Mouse (Mus musculus): Measurements from ENCODE around the gene Rinl.

Gene Rinl

DNA sequence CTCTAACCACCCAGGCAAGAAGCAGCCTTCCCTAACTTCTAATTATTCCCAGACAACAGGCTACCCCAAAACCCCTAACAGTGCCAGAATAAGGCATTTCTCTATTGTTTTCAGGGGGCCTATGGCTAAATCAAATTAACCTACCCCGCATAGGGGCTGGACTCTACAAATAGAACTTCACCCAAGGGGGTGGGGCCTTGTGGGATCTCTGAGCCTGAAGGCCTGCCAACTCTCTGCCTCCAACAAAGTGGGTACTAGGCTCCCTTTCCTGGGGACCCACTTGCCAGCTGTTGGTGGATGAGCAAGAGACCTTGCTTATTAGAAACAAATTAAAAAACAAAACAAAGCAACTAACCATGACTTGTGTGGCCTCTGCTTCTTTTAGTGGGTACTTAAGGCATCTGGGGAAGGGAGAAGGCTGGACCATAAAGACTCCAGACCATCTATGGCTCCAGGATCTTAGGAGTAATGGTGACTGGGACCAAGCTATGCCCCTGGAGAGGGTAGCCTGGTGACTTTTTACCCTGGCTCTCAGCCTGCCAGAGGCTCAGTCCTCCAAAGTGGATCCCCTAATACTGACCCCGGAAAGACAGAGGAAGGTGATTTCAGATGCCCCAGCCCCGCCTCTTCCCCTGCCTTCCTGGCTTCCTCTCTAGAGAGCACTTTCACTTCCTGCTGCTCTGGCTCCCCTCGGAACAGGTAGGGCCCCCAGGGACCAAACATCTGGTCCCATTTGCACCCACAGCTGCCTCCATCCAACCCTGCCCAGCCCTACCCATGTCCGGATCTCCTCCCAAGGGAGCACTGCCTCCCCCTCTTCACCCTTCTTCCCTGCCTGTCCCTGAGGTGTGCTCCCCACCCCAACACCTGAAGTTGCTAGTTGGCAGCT lies at the start of gene Rinl:
Gene Rinl (plus strand): TSS at position 663 of the 889 bp plus-strand sequence.
- WGBS, result 80% methylated on average over 5 of the region's 5 CpGs

DNA sequence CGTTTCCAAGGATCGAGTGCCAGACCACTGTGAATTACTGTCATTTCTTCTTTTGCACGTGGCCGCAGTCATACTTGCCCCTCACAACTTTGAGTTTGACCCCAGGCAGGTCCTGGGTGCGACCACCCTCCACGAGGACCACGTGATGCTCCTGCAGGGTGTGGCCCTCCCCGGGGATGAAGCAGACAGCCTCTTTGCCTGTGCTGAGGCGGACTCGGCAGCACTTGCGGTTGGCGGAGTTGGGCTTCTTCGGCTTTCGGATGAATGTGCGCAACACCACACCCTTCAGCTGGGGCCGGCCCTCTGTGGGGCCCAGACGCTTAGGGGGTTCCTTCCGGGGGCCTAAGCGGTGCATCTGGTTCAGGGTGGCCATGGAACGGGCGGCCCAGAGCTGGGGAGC lies 48.9 kb upstream of the Rinl start:
- WGBS, result 93% methylated on average over 21 of the region's 21 CpGs

DNA sequence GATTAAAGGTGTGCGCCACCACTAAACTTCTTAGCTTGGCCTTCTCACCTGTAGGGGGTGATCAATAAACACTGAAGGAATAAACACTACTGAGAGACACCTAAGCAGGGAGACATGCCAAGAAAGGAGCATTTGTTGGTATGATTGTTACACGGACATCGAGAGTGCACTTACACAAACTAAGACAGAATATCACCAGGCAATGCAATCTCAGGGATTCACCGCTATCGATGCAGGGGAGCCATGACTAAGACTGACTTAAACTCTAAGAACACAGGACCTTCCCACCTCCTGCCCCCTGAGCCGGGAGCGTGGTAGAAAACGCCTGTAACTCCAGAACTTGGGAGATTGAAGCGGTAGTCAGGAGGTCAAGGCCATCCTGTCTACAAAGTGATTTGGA lies 47.8 kb upstream of the Rinl start:
- 28% methylated on average over 9 of the region's 9 CpGs for WGBS

DNA sequence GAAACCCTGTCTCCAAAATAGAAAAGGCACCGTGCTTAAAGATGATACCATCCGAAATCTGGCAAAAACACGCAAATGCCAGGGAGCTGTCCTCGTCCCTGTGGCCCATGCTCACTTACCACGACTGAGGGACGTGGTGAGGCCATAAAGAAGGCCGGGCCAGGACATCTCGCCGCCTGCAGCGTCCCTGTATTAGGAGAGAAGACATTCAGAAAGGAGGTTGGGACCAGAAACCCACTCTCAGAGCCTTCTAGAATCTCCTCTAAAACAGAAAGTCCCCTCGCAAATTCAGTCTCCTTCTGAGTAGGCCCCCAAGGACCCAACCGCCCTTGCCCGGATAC lies 47.4 kb upstream of the Rinl start:
- WGBS, result 1% methylated on average over 13 of the region's 13 CpGs

DNA sequence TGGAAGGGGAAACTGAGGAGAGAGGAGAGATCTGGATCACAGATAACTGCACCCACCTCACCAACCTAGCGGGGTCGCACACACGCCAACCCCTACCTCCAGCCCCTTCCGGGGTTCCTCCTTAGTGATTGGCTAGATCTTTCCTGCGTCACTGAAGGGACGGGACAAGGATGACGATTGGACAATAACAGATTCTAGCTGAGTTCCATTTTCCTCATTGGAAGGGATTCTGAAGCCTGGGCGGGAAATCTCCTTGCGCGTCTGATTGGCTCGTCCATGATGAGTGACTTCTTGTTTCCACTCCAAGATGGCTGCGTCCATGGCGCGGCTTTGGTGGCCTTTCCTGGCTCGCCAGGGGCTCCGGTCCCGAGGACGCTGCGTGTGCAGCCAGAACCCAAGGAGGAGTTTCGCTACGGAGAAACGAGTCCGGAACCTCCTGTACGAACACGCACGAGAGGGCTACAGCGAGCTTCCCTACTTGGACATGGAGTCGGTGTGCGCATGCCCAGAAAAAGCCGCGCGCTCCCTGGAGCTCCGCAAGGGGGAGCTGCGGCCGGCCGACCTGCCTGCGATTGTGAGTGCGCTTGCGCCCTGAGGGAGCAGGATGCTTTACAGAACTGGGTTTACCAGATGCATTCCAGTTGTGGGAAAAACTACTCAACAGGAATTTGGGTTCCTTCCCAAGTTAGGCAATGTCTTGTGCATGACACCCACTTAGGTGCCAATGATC lies 46.9 kb upstream of the Rinl start, which contains the start of the genes Mrps12 and Sars2:
Gene Mrps12 (minus strand): TSS at position 112 of the 730 bp plus-strand sequence.
Gene Sars2 (plus strand): TSS at position 284 of the 730 bp plus-strand sequence.
- WGBS, result under 1% methylated on average over 39 of the region's 39 CpGs

DNA sequence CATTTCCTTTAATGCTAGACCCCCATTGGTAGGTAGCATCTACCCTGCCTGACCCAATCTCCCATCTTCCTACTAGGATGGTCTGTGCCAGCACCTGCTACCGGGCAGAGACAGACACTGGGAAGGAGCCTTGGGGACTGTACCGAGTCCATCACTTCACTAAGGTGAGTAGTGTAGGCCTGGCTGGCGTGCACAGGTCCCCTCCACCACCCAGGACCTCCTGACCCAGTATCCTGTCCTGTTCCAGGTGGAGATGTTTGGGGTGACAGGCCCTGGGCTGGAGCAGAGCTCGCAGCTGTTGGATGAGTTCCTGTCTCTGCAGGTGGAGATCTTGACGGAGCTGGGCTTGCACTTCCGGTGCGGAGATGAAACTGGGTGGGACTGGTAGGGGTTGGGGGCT lies 38.8 kb upstream of the Rinl start:
- WGBS, result 95% methylated on average over 7 of the region's 7 CpGs

DNA sequence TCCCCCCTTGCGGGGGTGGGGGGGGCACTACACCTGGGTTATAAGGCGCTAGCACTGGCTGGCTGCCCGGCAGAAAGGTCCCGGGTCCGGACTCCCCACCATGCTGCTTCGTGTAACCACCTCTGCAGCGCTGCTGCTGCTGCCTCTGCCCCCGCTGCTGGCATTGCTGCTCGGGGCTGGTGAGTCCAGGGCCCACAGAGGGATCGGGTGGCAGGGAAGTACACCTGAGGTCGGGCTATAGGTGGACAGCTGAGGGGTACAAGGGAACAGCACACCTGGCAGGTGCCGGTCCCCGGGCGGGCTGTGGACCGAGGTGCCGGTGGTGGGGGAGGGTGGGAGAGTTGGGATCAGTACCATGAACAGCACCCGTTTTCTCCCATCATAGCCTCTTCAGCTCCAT lies 32.7 kb upstream of the Rinl start, which contains the start of gene Ccer2:
Gene Ccer2 (plus strand): TSS at position 96 of the 400 bp plus-strand sequence.
- WGBS, result 3% methylated on average over 17 of the region's 17 CpGs

DNA sequence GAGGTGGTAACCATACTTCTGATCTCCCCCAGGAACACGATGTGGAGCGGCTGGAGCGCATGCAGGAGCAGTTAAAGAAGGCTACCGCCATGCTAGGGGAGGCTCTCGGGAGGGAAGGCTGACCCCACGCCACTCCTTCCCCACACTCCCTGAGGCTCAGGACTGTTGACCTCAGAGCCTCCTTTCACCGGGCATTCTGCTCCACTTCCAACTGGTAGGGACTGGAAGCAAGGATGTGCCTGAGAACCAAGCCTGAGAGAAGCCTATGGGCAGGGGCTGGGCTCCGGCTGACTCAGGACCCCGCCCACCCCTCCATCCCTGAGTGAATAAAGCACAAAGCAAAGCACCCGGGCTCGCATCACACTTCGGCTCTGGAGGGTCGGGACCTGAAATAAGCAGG lies 30.1 kb upstream of the Rinl start:
- 86% methylated on average over 13 of the region's 13 CpGs for WGBS

DNA sequence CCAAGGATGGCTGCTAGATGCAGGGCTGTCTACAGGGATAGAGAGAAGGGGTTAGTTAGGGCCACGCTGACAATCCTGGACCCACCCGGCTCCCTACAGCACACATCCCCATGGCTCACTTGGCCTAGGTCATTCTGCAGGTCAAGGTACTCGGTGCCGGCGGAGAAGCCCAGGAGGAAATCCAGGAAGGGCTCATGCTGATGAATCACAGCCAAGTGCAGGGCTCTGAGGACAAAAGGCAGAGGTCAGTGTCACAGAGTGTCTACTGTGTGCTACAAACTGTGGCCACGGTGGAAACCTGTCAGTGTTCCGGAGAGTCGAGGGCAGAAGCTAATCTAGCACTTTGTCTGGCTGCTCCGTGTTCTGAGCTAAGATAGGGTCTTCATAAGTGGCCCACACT lies 26.9 kb upstream of the Rinl start:
- 93% methylated on average over 9 of the region's 9 CpGs for WGBS

DNA sequence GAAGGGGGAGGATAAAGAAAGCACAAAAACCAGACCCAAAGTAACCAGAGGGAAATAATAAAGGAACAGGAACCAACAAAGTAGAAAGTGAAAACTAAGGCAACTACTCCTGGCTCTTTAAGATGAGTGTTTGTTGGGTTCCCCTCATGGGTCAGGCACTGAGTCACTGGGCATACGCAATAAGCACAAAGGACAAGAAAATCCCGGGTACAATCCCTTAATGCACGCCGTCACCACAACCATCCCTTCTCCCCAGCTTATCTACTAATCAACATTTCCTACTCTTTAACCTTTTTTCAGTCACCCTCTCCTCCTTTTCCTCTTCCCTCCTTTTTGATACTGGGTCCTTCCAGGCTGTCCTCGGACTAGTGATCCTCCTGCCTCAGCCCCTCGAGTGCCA lies 23.6 kb upstream of the Rinl start:
- WGBS, result 80% methylated on average over 6 of the region's 6 CpGs

DNA sequence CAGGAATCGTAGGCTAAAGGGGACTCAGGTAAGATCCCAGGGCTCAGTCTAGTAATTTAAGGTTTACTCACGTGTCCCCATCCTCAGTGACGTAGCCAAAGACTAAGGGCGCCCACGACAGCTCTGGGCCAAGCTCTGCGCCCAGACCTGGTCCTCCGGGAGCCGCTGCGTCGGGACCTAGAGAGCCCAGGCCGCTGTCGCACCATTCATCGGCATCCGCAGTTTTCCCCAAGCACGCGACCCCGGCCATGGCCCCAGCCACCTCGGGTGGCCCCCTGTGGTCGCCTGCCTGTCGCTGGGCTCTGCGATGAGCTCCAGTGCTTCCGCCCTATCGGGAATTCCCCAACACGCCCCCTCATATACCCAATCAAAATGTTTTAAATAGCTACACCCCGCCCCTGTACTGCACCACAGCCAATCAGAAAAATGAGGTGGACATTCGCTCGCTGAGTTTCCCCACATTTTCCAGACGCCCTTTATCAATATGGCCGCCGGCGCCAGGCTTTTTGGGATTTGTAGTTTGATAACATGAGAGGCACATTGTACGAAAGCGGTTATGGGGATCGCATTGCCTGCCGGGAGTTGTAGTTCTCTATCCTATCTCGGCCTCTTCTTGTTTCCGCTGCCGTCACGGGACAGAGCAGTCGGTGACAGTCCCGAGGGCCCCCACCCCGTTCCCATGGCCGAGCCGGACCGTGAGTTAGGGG lies 22.4 kb upstream of the Rinl start, which contains the start of gene Sirt2:
Gene Sirt2 (plus strand): TSS at position 563 of the 707 bp plus-strand sequence.
- WGBS, result under 1% methylated on average over 45 of the region's 45 CpGs

DNA sequence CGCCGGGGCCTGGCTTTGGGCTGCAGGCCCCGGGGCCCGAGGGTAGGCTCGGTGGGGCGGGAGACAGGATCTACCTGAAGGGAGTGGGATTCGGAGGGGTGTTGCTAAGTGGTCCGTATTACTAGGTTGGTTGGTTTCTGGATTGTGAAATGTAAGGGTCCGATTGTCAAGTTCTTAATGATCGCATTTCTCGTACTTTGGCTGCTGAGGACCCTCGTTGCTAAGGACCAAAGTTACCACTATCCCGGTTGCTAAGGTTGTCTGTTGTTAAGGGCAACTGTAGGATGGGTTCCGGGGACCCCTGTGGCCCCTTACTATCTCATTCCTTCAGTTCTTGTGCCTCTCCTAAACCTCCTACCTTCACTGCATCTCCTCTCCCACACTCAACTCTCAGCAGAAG lies 21.9 kb upstream of the Rinl start:
- WGBS, result 3% methylated on average over 14 of the region's 14 CpGs

DNA sequence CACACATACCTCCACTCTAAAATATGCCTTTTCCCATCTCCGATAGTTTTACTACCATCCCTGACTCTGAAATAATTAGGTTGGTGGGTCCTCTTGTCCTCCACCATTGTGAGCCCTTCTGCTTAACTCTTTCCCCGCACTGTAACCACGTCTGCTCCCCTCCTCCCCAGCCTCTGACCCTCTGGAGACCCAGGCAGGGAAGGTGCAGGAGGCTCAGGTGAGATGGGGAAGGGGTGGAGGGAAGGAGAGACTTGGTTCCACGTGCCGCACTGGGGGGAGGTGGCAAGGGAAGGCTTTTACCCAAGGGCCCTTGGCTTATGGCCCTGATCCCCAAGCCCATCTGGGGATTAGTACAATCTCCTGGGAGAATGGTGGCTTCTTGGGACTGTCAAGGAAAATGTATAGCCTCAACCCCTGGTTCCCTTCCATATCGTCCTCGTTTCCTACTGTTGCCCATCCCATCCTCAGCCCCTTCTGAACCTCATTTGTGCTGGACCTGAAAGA lies 21.3 kb upstream of the Rinl start, which contains the start of gene Nfkbib:
Gene Nfkbib (minus strand): TSS at position 51 of the 504 bp plus-strand sequence.
- WGBS, result 52% methylated on average over 7 of the region's 7 CpGs

DNA sequence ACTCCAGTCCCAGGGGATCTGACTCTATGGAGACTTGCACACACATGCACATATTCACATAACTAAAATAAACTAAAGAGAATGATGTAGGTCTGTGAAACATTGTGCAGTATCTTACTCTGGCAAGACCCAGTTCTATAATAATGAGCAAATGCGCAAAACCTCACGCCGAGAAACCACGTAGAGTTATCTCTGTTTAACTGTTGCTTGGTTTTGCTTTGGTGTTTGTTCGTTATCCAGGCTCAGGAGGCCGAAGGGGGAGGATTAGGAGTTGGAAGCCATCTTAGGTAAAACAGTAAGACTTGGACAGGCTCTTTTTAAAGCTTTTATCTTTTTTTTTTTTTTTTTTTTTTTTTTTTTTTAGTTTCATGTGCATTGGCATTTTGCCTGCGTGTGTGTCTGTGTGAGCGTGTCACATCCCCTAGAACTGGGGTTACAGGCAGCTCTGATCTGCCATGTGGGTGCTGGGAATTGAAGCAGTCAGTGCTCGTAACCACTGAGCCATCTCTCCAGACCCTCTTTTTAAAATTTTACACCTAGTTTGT lies 19.3 kb upstream of the Rinl start:
- WGBS, result 81% methylated on average over 9 of the region's 9 CpGs

DNA sequence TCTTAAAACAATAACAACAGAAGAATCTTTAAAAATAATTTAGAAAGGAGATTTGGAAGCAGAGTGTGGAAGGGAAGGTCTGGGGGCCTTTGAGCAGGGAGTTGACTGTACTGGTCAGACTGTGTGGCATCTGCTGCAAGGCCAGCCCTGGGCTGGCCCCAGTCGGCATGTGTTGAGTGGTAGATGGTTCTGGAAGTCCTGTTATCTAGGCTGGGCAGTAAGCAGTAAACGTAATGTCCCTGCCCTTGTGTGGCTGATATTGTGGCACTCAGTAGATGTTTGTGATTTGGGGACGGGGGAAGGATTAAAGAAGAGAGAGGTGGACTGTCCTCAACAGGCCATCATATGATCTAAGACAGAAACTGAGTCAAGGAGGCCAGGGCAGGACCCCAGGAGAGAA lies 18.5 kb upstream of the Rinl start:
- 87% methylated on average over 3 of the region's 3 CpGs for WGBS

DNA sequence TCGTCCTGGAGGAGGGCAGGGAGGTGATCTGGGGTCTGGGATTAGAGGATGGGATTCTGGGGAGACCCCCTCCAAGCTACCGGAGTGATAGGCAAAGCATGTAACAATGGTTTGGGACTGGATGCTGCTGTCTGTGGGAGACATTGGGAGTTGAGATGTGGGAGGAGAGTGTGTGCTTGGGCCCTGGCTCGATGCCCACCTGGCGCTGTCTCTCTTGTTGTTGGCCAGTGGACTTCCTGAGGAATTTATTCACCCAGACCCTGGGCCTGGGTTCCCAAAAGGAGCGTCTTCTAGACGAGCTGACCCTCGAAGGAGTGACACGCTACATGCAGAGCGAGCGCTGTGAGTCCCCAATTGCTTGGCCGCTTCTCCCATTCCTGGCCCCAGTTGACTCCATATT lies 16.9 kb upstream of the Rinl start:
- 80% methylated on average over 11 of the region's 11 CpGs for WGBS

DNA sequence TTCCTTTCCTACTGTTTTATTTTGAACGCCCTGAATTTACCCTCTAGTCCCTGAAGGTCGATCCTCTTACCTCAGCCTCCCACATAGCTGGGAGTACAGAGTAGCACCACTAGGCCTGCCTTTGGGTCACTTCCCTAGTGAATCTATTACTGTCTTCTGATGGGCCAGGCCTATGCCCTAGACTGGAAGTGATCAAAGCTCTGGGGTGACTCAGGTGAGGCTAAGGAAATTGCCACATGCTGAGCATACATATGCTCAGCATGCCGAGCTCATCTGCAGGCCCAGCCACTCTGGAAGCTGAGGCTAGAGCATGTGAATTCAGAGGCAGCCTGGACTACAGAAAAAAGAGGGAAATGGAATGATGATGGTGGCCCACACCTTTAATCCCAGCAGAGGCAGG lies 15.6 kb upstream of the Rinl start:
- 83% methylated on average over 3 of the region's 3 CpGs for WGBS

DNA sequence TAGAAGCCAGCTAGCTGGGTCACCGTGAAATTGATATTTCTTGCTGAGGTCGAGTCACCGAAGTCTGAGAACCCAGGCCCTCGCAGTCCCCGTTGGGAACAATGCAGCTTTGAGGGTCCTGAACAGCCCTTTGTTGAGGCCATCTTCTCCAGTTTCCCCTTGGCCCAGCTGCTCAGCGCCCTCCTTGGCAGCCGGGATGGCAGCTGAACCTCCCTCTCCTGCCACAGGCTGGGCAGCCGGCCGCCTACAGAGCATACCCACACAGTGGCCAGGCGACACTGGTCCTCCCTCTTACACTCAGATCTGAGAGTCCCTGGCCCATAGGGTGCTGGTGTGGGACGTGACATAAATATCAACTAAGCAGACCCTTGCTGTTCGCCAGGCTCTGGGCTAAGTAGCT lies 14.6 kb upstream of the Rinl start:
- 61% methylated on average over 12 of the region's 12 CpGs for WGBS

DNA sequence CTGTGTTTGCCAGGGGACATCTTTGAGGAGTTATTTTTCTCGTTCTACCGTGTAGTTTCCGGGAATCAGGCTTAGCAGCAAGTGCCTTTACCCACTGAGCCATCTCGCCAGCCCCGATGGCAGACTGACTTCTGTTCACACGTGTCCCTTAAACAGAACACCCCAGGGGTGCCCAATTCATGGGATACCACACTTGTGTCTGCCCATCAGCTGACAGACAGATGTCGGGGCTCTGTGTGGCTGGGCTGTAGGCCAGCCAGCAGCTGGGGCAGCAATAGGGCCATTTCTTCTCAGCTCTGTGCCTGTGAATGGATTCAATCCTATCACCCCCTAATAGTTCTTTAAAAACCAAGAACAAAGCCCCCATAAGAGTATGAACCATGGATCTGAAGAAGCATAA lies 13.6 kb upstream of the Rinl start:
- 74% methylated on average over 7 of the region's 7 CpGs for WGBS

DNA sequence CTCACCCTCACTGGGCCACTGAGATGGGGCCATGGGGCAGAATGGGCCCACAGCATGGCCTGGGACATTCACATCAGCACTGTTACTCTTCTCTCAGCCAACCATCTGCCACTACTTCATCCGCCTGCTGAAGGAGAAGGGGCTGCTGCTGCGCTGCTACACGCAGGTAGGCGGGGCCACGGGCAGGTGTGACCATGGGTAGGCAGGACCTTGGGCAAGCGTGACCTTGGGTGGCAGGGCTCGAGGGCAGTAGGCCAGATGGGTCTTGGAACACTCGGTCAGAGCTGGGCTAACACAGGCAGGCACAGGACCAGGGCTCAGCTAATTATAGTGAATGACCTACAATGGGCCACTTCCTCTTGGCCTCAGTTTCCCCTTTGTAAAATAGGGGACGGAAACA lies 9.9 kb upstream of the Rinl start:
- 78% methylated on average over 9 of the region's 9 CpGs for WGBS

DNA sequence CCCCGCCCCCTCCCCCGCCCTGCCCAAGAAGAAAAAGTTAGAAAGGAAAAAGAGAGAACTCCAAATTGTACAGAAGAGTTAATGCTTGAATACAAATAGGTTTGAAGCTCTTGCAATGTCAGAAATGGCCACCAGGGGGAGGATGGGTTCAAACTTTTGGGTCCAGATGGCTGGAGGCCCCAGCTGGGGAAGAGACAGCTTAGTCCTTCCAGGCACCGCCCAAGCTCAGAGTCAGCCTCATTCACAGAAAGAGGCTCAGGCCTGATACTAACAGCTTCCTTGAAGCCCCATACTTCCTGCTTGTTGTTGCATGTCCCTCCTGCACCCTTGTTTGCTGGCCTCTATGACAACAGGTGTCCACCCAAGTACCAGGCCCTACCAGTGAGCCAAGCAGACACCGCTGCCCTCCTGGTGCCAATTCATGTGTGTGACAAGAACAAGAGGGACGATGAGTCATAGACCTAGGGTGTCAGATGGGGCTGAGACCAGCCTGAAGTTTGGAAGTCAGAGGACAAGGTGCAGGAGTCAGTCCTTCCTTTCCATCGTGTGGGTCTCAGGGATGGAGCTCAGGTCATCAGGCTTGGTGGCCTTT lies 8.6 kb upstream of the Rinl start:
- 38% methylated on average over 6 of the region's 6 CpGs for WGBS
